Mouse (Mus musculus) urinary bladder, adult 2 months (tissue): Measurements from ENCODE around the gene Olfr930. TPM values are rescaled to one million over a fixed set of nuclear protein-coding genes. Genes with fewer than 3 reads are reported as not detected.

ENCODE experiments used
- DNase-seq: peaks from one replicate; pipeline ENCODE4 v3.0.0; 2022; ENCODE audit warnings: low spot score
- polyA plus RNA-seq: library from polyadenylated mRNA; depleted of rRNA; stranded (reverse); fragments of >200 nt; gene quantifications from 2 replicates; pipeline ENCODE4 v1.2.3, GENCODE M21; 2012; rRNA removed

The Olfr930 gene
- not detected in 2 replicates for polyA plus RNA-seq

DNA sequence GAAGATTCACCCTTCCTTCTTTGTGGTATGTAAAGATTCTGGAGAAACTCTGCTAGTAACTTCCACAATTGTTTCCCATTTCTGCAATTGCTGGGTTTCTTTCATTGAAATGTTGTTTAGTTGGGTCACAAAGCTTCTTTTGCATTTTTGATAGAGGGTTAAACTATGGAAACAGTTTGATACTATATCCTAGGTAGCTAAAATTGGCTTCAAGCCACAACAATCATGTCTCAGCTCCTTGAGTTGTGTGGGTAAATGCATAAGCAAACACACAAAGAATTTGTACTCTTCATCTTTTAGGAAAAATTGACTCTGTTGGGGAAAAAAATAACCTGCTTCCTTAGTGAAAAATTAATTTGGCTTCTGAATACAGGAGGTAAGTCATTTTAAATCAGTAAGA, at the start of gene Olfr930:
Olfr930 (plus strand) TSS at position 301 of the 400 bp plus-strand sequence.
- no peak for DNase-seq

GRCm38 (mm10) chr9:38953401-38954123, 24.0 kb downstream of the Olfr930 start:
- no peak for DNase-seq

GRCm38 (mm10) chr9:38954124-38954416, 24.5 kb downstream of the Olfr930 start:
- no peak for DNase-seq

DNA sequence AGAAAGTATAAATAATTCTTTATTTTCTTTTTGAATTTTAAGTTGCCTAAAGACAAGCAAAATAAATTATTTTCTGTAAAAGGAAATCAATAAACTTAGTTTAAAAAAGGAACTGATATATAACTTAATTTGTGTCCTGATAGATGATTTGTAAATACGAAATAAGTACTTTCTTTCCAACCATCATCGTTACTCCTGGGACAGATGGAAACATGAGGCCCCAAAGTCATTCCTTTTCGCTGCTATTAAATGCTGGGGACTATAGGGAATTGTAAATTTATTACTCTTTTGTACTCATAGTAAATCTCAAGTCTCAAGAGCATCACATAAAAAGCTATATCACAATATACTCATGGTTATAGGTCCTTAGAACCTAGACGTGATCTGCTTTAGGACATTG, 42.4 kb downstream of the Olfr930 start, which contains the start of gene Olfr933:
Olfr933 (plus strand) TSS at position 301 of the 400 bp plus-strand sequence.
- DNase-seq, result no peak

Other genes with a start within 250 kb of the Olfr930 start
- gene Olfr919, start 226.1 kb upstream of the Olfr930 start, polyA plus RNA-seq, result not detected in 2 replicates
- 53.4 and 57.0 TPM in 2 replicates for gene Vwa5a, start 211.5 kb upstream of the Olfr930 start, polyA plus RNA-seq
- 0.87 and 0.90 TPM in 2 replicates for gene Olfr920, start 177.5 kb upstream of the Olfr930 start, polyA plus RNA-seq
- gene Olfr921, start 156.7 kb upstream of the Olfr930 start, polyA plus RNA-seq, result 0.08 and 0.12 TPM in 2 replicates
- gene Olfr922, start 115.2 kb upstream of the Olfr930 start, polyA plus RNA-seq, result 0.06 TPM in 1 of 2 replicates, not detected in the other
- not detected in 2 replicates for gene Olfr923, start 103.3 kb upstream of the Olfr930 start, polyA plus RNA-seq
- not detected in 2 replicates for gene Olfr924, start 85.4 kb upstream of the Olfr930 start, polyA plus RNA-seq
- not detected in 2 replicates for gene Olfr26, start 74.7 kb upstream of the Olfr930 start, polyA plus RNA-seq
- not detected in 2 replicates for gene Olfr926, start 52.7 kb upstream of the Olfr930 start, polyA plus RNA-seq
- gene Olfr933, start 42.5 kb downstream of the Olfr930 start, polyA plus RNA-seq, result not detected in 2 replicates
- gene Olfr934, start 58.5 kb downstream of the Olfr930 start, polyA plus RNA-seq, result not detected in 2 replicates
- gene Olfr935, start 69.9 kb downstream of the Olfr930 start, polyA plus RNA-seq, result not detected in 2 replicates
- gene Olfr146, start 93.6 kb downstream of the Olfr930 start, polyA plus RNA-seq, result not detected in 2 replicates
- not detected in 2 replicates for gene Olfr937, start 135.1 kb downstream of the Olfr930 start, polyA plus RNA-seq
- gene Olfr938, start 149.1 kb downstream of the Olfr930 start, polyA plus RNA-seq, result not detected in 2 replicates
- gene Olfr27, start 198.3 kb downstream of the Olfr930 start, polyA plus RNA-seq, result not detected in 2 replicates
- gene Olfr943, start 236.5 kb downstream of the Olfr930 start, polyA plus RNA-seq, result not detected in 2 replicates